Mouse (Mus musculus) CD4-positive helper T cell, adult 2 months (primary cell): ENCODE data around the gene Ttc30a1.
"Not testable (repeated sequence)": the region's sequence is repeated elsewhere in the genome, so short reads cannot be mapped to it uniquely, and the experiment has no call there.

Source experiments
- DNase-seq: peaks from one replicate; pipeline ENCODE4 v3.0.0-alpha.2; 2012; ENCODE audit warnings: low read depth, missing footprints, low spot score

Ttc30a1 gene

GRCm38 (mm10) chr2:75983091-75983490, 1.3 kb upstream of the Ttc30a1 start:
- no peak for DNase-seq

- no peak for DNase-seq
Observed at GRCm38 (mm10) chr2:75982626-75983025, 859 bp upstream of the Ttc30a1 start.

GRCm38 (mm10) chr2:75980933-75981439, 781 bp downstream of the Ttc30a1 start:
- DNase-seq = not testable (repeated sequence)

GRCm38 (mm10) chr2:75977752-75978368, 3.9 kb downstream of the Ttc30a1 start, which contains the start of gene Ttc30a2:
TSS of gene Ttc30a2 (minus strand) at chr2:75978170.
- peak; percentile 16 for DNase-seq

- not testable (repeated sequence) for DNase-seq
Observed at GRCm38 (mm10) chr2:75976070-75976469, 5.7 kb downstream of the Ttc30a1 start.

GRCm38 (mm10) chr2:75974131-75974530, 7.6 kb downstream of the Ttc30a1 start:
- no peak for DNase-seq

GRCm38 (mm10) chr2:75964972-75965371, 16.8 kb downstream of the Ttc30a1 start:
- peak; percentile 65 for DNase-seq

GRCm38 (mm10) chr2:75964512-75964911, 17.3 kb downstream of the Ttc30a1 start:
- peak; percentile 24 for DNase-seq

- no peak for DNase-seq
Observed at GRCm38 (mm10) chr2:75964051-75964450, 17.7 kb downstream of the Ttc30a1 start.

GRCm38 (mm10) chr2:75963211-75963840, 18.4 kb downstream of the Ttc30a1 start:
- no peak for DNase-seq

GRCm38 (mm10) chr2:75960366-75961330, 21.1 kb downstream of the Ttc30a1 start:
- DNase-seq = no peak

- no peak for DNase-seq
Observed at GRCm38 (mm10) chr2:75959850-75960365, 21.9 kb downstream of the Ttc30a1 start.

GRCm38 (mm10) chr2:75959183-75959849, 22.5 kb downstream of the Ttc30a1 start:
- DNase-seq = no peak

- DNase-seq = no peak
Observed at GRCm38 (mm10) chr2:75955709-75956108, 26.1 kb downstream of the Ttc30a1 start.

GRCm38 (mm10) chr2:75953320-75953719, 28.4 kb downstream of the Ttc30a1 start:
- no peak for DNase-seq

GRCm38 (mm10) chr2:75950685-75951084, 31.1 kb downstream of the Ttc30a1 start:
- no peak for DNase-seq

GRCm38 (mm10) chr2:75938117-75939063, 43.4 kb downstream of the Ttc30a1 start, which contains the start of gene Ttc30b:
TSS of gene Ttc30b (minus strand) at chr2:75938585.
- DNase-seq = peak; percentile 89

- DNase-seq = peak; percentile 24
Observed at GRCm38 (mm10) chr2:75937520-75938116, 44.1 kb downstream of the Ttc30a1 start.

- not testable (repeated sequence) for DNase-seq
Observed at GRCm38 (mm10) chr2:75936685-75937084, 45.1 kb downstream of the Ttc30a1 start.
